Mouse (Mus musculus) lung, postnatal 0 days (tissue): ENCODE measurements around the gene Prss33.

Experiments
- CTCF ChIP-seq: IDR thresholded peaks from 2 replicates; pipeline ENCODE4 v1.5.1; 2016; ENCODE audit warnings: antibody characterized with exemption, mild to moderate bottlenecking
- EP300 ChIP-seq: IDR thresholded peaks from 2 replicates; pipeline ENCODE4 v1.6.1; 2016; ENCODE audit warnings: antibody characterized with exemption, mild to moderate bottlenecking, control low read depth

- TF ChIP-seq EP300 (no peak), CTCF (peak; percentile 0; the same call in 1 of the 2 replicates)
Observed at GRCm38 (mm10) chr17:23786510-23786931, 49.3 kb downstream of the Prss33 start.
